Mouse (Mus musculus): Measurements from ENCODE around the gene Il6ra. TPM values are rescaled to one million over a fixed set of nuclear protein-coding genes. Genes with fewer than 3 reads are reported as not detected.

Il6ra gene
- polyA plus RNA-seq, 1 experiment from 2014 or later, result 17.9 TPM

DNA sequence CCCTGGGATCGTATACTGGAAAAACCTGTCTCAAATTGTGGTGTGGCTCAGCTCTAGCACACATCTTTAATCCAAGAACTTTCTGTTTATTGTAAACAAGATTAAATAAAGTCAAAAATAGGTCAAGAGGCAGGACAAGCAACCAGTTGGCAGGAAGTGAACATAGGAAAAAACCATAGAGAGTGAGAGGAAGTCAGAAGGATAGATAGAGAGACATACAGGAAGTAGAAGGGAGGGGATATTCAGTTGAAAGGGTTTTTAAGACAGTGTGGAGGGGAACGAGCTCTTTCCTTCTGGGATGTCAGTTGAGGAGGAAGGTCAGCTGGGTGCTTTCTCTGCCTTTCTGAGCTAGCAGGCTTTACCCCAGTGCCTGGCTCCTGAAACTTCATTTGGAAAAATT is 89.4 kb downstream of the Il6ra start:
- Histone ChIP-seq H3K27me3 (replicated peaks; ENCODE audit: insufficient read depth, low read length) (no peaks in the 10 kb centered on the region), H3K27ac (ENCODE audit: low read length) (no peak overlapping the region), H3K4me1 (ENCODE audit: insufficient read depth, low read depth, low read length) (no peaks in the 10 kb centered on the region), H3K4me3 (ENCODE audit: low read depth, low read length) (no peak overlapping the region), H3K9ac (replicated peaks; ENCODE audit: low read depth) (no peak overlapping the region), H3K9me3 (ENCODE audit: low read length) (no peaks in the 10 kb centered on the region), H3K4me2 (replicated peaks; ENCODE audit: low read depth, low read length) (no peak overlapping the region), H3K36me3 (ENCODE audit: insufficient read depth, low read length) (no peaks in the 10 kb centered on the region)
- DNase-seq (ENCODE audit: low spot score) (peak; percentile 30), ATAC-seq (no peak)
- 30% methylated on average over 2 of the region's 2 CpGs for WGBS
- peak; percentile 24; the same call in 1 of the 2 replicates for TF ChIP-seq EP300 (IDR thresholded peaks at IDR 0.05)
- TF ChIP-seq CTCF (IDR thresholded peaks at IDR 0.05), result no peak

DNA sequence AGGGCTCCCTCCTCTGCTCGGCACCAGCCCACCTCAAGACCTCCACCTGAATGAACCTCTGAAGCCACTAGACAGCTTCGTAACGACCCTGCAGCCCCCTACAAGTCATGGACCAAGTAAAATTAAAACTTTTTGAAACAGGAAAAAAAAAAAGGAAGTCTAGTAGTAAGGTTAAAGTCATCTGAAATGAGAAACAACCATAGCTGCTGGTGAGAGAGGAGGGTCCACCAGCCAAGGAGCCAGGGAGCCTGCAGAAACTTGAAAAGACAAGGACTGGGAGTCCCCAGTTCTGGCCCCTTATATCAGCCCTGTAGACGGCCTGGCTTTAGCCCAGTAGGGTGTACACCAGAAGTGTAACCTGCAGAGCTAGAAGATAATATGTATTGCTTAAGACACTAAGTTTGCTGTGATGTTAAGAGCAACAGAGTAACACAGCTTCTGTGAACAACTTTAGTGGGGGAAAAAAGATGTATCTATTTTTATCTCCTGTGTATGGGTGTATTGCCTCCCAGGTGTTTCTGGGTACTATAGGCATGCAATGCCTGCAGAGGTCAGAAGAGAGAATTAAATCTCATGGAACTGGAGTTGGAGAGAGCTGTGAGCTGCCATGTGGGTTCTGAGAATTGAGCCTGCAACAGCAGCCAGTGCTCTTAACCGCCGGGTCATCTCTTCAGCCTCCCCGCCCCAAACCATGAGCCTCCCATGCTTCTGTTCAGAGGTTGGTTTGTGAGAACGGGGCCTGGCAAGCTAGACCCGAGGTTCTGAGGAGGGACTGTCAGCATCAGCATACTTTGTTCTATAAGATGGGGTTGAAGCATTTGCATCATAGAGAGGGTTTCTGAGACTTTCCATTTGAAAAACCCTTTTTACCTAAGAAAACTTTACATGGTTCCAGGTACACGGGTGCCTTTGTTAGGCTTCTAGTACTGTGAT is 91.2 kb downstream of the Il6ra start:
- DNase-seq (ENCODE audit: low spot score) (no peak), ATAC-seq (no peak)
- no peaks in the 10 kb centered on the region for H3K4me1 ChIP-seq (ENCODE audit: insufficient read depth, low read depth, low read length)
- H3K36me3 ChIP-seq (ENCODE audit: insufficient read depth, low read length), result no peaks in the 10 kb centered on the region
- no peak overlapping the region for H3K9ac ChIP-seq (replicated peaks; ENCODE audit: low read depth)
- TF ChIP-seq CTCF (IDR thresholded peaks at IDR 0.05) (no peak), EP300 (IDR thresholded peaks at IDR 0.05) (no peak)
- no peaks in the 10 kb centered on the region for H3K9me3 ChIP-seq (ENCODE audit: low read length)
- H3K4me2 ChIP-seq (replicated peaks; ENCODE audit: low read depth, low read length), result no peak overlapping the region
- H3K27ac ChIP-seq (ENCODE audit: low read length), result no peak overlapping the region
- H3K4me3 ChIP-seq (ENCODE audit: low read depth, low read length), result no peak overlapping the region
- no peaks in the 10 kb centered on the region for H3K27me3 ChIP-seq (replicated peaks; ENCODE audit: insufficient read depth, low read length)
- 65% methylated on average over 10 of the region's 10 CpGs for WGBS

DNA sequence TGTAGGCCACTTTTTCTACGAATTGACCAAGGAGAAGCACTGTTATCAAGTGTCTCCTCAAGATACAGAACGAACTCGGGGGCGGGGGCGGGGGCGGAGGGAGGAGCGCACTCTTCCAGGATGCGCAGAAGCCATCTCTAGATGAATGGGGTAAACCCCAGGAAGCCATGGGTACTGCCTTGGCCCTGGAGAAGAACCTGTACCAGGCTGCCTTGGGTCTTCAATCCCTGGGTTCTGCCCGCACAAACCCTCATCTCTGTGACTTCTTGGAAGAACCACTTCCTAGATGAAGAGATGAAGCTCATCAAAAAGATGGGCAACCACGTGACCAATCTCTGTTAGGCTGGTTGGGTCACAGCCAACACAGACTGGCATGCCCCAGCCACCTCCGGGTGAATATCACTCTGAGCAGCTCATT is 91.9 kb downstream of the Il6ra start:
- Histone ChIP-seq H3K9me3 (ENCODE audit: low read length) (no peaks in the 10 kb centered on the region), H3K36me3 (ENCODE audit: insufficient read depth, low read length) (no peaks in the 10 kb centered on the region), H3K27ac (ENCODE audit: low read length) (no peak overlapping the region), H3K9ac (replicated peaks; ENCODE audit: low read depth) (no peak overlapping the region), H3K4me3 (ENCODE audit: low read depth, low read length) (no peak overlapping the region), H3K4me1 (ENCODE audit: insufficient read depth, low read depth, low read length) (no peaks in the 10 kb centered on the region), H3K27me3 (replicated peaks; ENCODE audit: insufficient read depth, low read length) (no peaks in the 10 kb centered on the region), H3K4me2 (replicated peaks; ENCODE audit: low read depth, low read length) (no peak overlapping the region)
- no peak for ATAC-seq
- WGBS, result 86% methylated on average over 11 of the region's 11 CpGs
- DNase-seq (ENCODE audit: low spot score), result no peak
- TF ChIP-seq CTCF (IDR thresholded peaks at IDR 0.05) (no peak), EP300 (IDR thresholded peaks at IDR 0.05) (no peak)

DNA sequence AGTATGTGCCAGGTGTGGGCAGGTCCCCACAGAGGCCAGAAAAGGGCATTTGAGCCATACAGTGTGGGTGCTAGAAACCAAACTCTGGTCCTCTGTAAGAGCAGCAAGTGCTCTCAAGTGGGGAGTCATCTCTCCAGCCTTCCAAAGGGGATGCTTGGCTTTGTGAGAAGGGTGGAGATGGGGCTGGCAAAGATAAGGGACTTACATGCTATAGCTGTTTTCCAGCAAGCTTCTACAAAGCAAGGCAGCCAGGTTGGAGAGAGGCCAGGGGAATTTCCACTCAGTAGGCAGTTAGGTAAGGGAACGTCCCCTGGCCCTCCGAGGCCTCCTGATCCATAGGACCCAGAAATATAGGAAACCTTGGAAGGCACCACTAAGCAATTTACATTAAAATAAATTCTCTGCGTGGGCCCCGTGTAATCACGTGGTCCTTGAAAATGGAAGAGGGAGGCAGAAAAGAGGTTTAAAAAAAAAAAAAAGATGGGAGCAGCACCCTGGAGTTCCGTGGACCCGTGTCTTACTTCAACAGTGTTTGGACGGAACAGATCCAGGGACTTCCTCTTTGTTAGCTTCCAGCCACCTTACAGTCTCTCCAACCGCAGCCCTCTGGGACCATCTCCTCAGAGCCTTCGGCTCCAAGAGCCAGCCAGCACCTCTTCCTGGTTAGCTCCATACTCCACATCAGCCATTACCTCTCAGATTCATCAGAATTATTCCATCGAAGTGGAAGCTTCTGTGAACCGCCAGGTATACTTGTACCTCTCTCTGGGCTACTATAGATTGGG is 92.5 kb downstream of the Il6ra start:
- WGBS, result 77% methylated on average over 12 of the region's 12 CpGs
- ATAC-seq (no peak), DNase-seq (ENCODE audit: low spot score) (no peak)
- H3K9me3 ChIP-seq (ENCODE audit: low read length), result no peaks in the 10 kb centered on the region
- H3K27me3 ChIP-seq (replicated peaks; ENCODE audit: insufficient read depth, low read length), result no peaks in the 10 kb centered on the region
- no peak overlapping the region for H3K9ac ChIP-seq (replicated peaks; ENCODE audit: low read depth)
- no peaks in the 10 kb centered on the region for H3K4me1 ChIP-seq (ENCODE audit: insufficient read depth, low read depth, low read length)
- no peak overlapping the region for H3K4me3 ChIP-seq (ENCODE audit: low read depth, low read length)
- TF ChIP-seq EP300 (IDR thresholded peaks at IDR 0.05) (no peak), CTCF (IDR thresholded peaks at IDR 0.05) (no peak)
- no peaks in the 10 kb centered on the region for H3K36me3 ChIP-seq (ENCODE audit: insufficient read depth, low read length)
- no peak overlapping the region for H3K4me2 ChIP-seq (replicated peaks; ENCODE audit: low read depth, low read length)
- H3K27ac ChIP-seq (ENCODE audit: low read length), result no peak overlapping the region

DNA sequence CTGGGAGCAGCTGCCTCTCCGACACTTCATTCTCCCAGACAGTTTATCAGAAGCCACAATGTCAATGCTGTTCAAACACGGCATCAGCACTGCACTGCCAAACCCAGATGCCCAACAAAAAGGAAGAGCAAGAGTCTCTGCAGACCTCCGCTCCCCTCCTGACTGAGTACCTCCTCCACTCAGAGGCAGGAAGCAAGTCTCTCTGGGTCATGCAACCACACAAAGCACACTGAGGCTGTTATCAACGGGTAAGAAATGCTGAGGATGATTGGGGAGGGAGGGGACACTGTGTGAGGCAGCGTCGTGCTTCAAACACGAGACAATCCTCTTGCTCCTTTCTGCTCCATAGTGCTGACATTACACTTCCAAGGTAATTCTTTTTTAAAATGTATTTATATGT is 93.1 kb downstream of the Il6ra start:
- Histone ChIP-seq H3K4me3 (ENCODE audit: low read depth, low read length) (no peak overlapping the region), H3K27me3 (replicated peaks; ENCODE audit: insufficient read depth, low read length) (no peaks in the 10 kb centered on the region), H3K4me2 (replicated peaks; ENCODE audit: low read depth, low read length) (no peak overlapping the region), H3K4me1 (ENCODE audit: insufficient read depth, low read depth, low read length) (no peaks in the 10 kb centered on the region), H3K27ac (ENCODE audit: low read length) (no peak overlapping the region), H3K9ac (replicated peaks; ENCODE audit: low read depth) (no peak overlapping the region), H3K9me3 (ENCODE audit: low read length) (no peaks in the 10 kb centered on the region), H3K36me3 (ENCODE audit: insufficient read depth, low read length) (no peaks in the 10 kb centered on the region)
- ATAC-seq, result no peak
- no peak for TF ChIP-seq EP300 (IDR thresholded peaks at IDR 0.05)
- TF ChIP-seq CTCF (IDR thresholded peaks at IDR 0.05), result no peak
- DNase-seq (ENCODE audit: low spot score), result no peak
- 36% methylated on average over 7 of the region's 7 CpGs for WGBS

DNA sequence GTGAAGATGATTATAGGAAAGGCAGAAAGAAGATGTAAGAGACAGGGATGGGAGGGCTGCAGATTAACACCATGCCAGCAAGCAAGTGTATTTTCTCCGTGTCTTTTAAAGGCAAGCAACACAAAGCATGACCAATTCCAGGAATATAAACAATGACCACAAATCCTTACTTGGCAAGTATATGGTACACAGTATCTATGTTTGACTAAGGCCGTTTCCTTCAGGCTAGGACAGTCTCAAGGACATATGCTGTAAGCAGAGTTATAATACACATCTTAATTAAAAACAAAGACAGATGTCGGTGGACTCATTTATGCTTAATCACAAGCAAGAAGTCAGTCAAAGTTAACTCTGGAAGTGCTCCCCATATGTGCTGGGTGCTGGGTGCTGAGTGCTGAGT is 94.4 kb downstream of the Il6ra start:
- TF ChIP-seq CTCF (IDR thresholded peaks at IDR 0.05) (no peak), EP300 (IDR thresholded peaks at IDR 0.05) (peak; percentile 65)
- DNase-seq (ENCODE audit: low spot score) (no peak), ATAC-seq (0 out of 2 replicates have a peak, but pooled peaks have one; percentile 40)
- Histone ChIP-seq H3K4me3 (ENCODE audit: low read depth, low read length) (no peak overlapping the region), H3K4me2 (replicated peaks; ENCODE audit: low read depth, low read length) (no peak overlapping the region), H3K9me3 (ENCODE audit: low read length) (no peaks in the 10 kb centered on the region), H3K9ac (replicated peaks; ENCODE audit: low read depth) (no peak overlapping the region), H3K27ac (ENCODE audit: low read length) (no peak overlapping the region), H3K36me3 (ENCODE audit: insufficient read depth, low read length) (no peaks in the 10 kb centered on the region), H3K27me3 (replicated peaks; ENCODE audit: insufficient read depth, low read length) (no peaks in the 10 kb centered on the region), H3K4me1 (ENCODE audit: insufficient read depth, low read depth, low read length) (no peaks in the 10 kb centered on the region)
- 44% methylated on average over 3 of the region's 3 CpGs for WGBS

All from lung, postnatal 0 days (tissue).